Mouse (Mus musculus) hindbrain, embryonic 12.5 days (tissue): ENCODE results near the gene Tnpo1. TPM values are rescaled to one million over a fixed set of nuclear protein-coding genes. Genes with fewer than 3 reads are reported as not detected.

Source experiments
- polyA plus RNA-seq: library from polyadenylated mRNA; unstranded; fragments of >200 nt; fragmentation: Nextera tagmentation; extraction: Ambion mirVana; gene quantifications from 2 replicates; pipeline ENCODE4 v1.2.1, GENCODE M21; 2016

The Tnpo1 gene
- polyA plus RNA-seq, 1 experiment from 2014 or later = 87.7 TPM

Other genes with a start within 250 kb of the Tnpo1 start
- 0.18 TPM in 1 of 2 replicates, not detected in the other for gene Tmem171, start 231.6 kb downstream of the Tnpo1 start, polyA plus RNA-seq
- gene Fcho2, start 110.9 kb downstream of the Tnpo1 start, polyA plus RNA-seq = 48.3 and 49.6 TPM in 2 replicates
- not detected in 2 replicates for gene 1700024P04Rik, start 58.2 kb upstream of the Tnpo1 start, polyA plus RNA-seq